Mouse (Mus musculus) ES-Bruce4 (cell line): ENCODE measurements around the gene Tenm3. TPM values are rescaled to one million over a fixed set of nuclear protein-coding genes. Genes with fewer than 3 reads are reported as not detected.

Source experiments
- H3K27ac ChIP-seq: 2 replicates; pipeline ENCODE4 v1.5.1; 2012; ENCODE audit warnings: low read length, inconsistent platforms; ENCODE audit not compliant: insufficient read depth
- H3K27me3 ChIP-seq: 2 replicates; pipeline ENCODE4 v1.6.1; 2012; ENCODE audit warnings: mild to moderate bottlenecking, low read length, inconsistent platforms; ENCODE audit not compliant: control insufficient read depth, poor library complexity, insufficient read depth, severe bottlenecking
- H3K36me3 ChIP-seq: 2 replicates; pipeline ENCODE4 v1.6.1; 2012; ENCODE audit warnings: inconsistent platforms, mild to moderate bottlenecking, low read length, moderate library complexity; ENCODE audit not compliant: control insufficient read depth, poor library complexity, insufficient read depth, severe bottlenecking
- H3K4me1 ChIP-seq: one replicate; pipeline ENCODE4 v1.8.1; 2011; ENCODE audit warnings: low read length; ENCODE audit not compliant: control insufficient read depth, insufficient read depth
- H3K4me3 ChIP-seq: 2 replicates; pipeline ENCODE4 v1.5.1; 2011; ENCODE audit warnings: low read depth, mild to moderate bottlenecking, low read length
- H3K9ac ChIP-seq: 2 replicates; pipeline ENCODE4 v1.6.1; 2012; ENCODE audit warnings: low read depth, mild to moderate bottlenecking, inconsistent platforms; ENCODE audit not compliant: poor library complexity, severe bottlenecking
- H3K9me3 ChIP-seq: replicated peaks from 2 replicates; pipeline ENCODE4 v1.6.1; 2012; ENCODE audit warnings: mild to moderate bottlenecking, low read length, inconsistent platforms; ENCODE audit not compliant: control insufficient read depth, poor library complexity, insufficient read depth, severe bottlenecking
- CTCF ChIP-seq: IDR thresholded peaks from one replicate; pipeline ENCODE4 v1.8.1; 2011; ENCODE audit warnings: low read depth, low read length
- EP300 ChIP-seq: IDR thresholded peaks from 2 replicates; pipeline ENCODE4 v1.6.1; 2011; ENCODE audit warnings: low read depth, low read length; ENCODE audit not compliant: insufficient read depth
- POLR2A ChIP-seq: IDR thresholded peaks from one replicate; pipeline ENCODE4 v1.8.1; 2011; ENCODE audit warnings: low read length; ENCODE audit not compliant: insufficient read depth
- polyA plus RNA-seq: library from polyadenylated mRNA; stranded (reverse); fragments of >200 nt; gene quantifications from 2 replicates; pipeline ENCODE4 v1.2.4, GENCODE M21; 2011; ENCODE audit warnings: low read depth; ENCODE audit not compliant: missing spikeins, insufficient read depth, insufficient read length

The Tenm3 gene
- polyA plus RNA-seq, 1 experiment: 19.2 TPM

DNA sequence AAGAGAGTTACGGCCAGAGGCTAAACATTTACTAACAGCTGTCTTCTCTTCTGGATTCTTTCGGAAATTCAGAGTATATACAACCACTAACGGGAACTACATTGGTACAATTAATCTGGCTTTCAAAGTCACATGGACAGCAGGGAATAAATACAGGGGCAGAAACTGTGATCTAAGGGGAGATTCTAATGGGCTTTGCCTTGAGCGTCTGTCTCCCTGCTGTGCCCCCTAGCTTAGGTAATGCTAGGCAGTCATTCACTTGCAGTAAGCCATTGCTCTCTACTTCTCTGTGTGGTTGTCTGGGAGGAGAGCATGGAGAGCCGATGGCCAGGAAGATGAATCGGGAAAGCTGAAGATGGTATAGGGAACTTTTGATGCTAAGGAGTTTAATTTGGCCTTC is 264.0 kb downstream of the Tenm3 start:
- Histone ChIP-seq H3K4me3 (no peak overlapping the region), H3K27me3 (no peaks in the 10 kb centered on the region; the same call in 1 of the 2 replicates), H3K36me3 (no peaks in the 10 kb centered on the region), H3K9me3 (no peaks in the 10 kb centered on the region), H3K27ac (no peak overlapping the region; the same call in 1 of the 2 replicates), H3K4me1 (peaks cover 2% of the 10 kb centered on the region), H3K9ac (no peak overlapping the region)
- TF ChIP-seq CTCF: no peak
- no peak for TF ChIP-seq POLR2A
- no peak for TF ChIP-seq EP300

DNA sequence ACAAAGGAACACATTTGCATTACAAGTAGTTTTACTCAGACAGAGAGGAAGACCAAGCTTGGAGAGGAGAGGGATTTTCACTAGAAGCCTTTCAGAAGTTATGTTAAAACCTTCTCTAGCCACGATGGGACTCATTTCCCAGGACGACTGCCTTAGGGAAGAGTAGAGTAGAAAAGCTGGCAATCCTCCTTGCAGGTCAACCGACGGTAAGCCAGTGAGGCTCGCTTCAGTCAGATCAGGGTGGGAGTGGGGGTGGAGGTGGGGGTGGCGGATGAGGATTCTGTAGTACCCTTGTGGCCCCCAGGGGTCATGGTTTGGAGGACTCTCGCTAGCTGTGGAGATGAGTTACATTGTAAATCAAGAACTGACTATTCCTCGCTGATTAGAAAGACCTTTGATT is 264.6 kb downstream of the Tenm3 start:
- Histone ChIP-seq H3K9me3 (no peaks in the 10 kb centered on the region), H3K27me3 (no peaks in the 10 kb centered on the region; the same call in 1 of the 2 replicates), H3K4me1 (peaks cover 2% of the 10 kb centered on the region), H3K36me3 (no peaks in the 10 kb centered on the region), H3K4me3 (no peak overlapping the region), H3K27ac (no peak overlapping the region), H3K9ac (no peak overlapping the region)
- TF ChIP-seq CTCF (no peak), POLR2A (no peak), EP300 (no peak)

DNA sequence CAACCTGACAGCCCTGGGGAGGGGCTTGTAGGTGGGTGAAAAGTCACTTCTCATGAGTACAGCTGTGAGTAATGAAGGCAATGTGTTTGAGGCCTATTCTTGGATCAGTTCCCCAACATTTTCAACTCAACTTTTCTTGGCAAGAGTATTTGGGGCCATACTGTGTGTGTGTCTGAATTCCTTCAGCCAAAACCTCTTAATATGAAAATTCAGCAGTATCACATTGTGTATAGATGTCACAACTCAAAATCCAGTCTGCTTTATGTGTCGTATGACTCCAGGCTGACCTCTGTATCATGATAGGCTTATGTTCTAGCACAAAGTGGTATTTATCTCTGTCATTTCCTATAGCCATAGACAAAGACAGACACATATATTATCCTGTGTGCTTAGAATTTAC is 270.8 kb downstream of the Tenm3 start:
- TF ChIP-seq POLR2A (no peak), EP300 (no peak), CTCF (no peak)

DNA sequence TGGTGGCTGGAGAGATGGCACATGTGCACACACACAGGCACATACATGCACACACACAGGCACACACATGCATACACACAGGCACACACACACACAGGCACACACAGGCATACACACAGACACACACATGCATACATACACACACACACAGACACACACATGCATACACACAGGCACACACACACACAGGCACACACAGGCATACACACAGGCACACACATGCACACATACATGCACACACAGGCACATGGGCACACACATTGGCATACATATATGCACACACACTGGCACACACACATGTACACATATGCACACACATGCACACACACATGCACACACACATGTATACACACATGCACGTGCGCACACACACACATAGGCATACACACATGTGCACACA is 271.4 kb downstream of the Tenm3 start:
- no peaks in the 10 kb centered on the region for H3K4me1 ChIP-seq
- H3K27ac ChIP-seq: no peak overlapping the region
- no peak overlapping the region for H3K4me3 ChIP-seq

More for the DNA sequence above, 270.8 kb downstream of the Tenm3 start:
- H3K27ac ChIP-seq: no peak overlapping the region
- no peaks in the 10 kb centered on the region for H3K9me3 ChIP-seq
- H3K4me1 ChIP-seq: no peaks in the 10 kb centered on the region
- H3K36me3 ChIP-seq: no peaks in the 10 kb centered on the region
- H3K9ac ChIP-seq: no peak overlapping the region
- H3K27me3 ChIP-seq: no peaks in the 10 kb centered on the region
- no peak overlapping the region for H3K4me3 ChIP-seq

DNA sequence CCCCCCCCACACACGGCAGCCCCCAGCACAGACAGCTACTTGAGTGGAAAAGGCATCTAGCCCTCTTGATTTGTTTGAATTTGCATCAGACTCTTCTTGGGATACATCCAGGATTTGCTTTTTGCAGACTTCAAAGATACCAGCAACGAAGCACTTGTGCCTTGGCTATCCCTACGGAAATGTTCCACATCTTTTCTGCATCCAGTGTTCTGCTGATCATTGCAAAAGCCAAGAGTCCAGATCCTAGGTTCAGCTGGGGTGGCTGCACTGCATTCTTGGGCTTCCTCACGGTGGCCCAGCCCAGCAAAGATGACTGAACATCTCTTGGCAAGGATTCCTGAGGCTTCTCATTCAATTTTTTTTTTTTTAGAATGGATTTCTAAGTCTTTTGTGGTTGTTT is 275.1 kb downstream of the Tenm3 start:
- Histone ChIP-seq H3K9me3 (no peaks in the 10 kb centered on the region), H3K9ac (no peak overlapping the region), H3K4me1 (no peaks in the 10 kb centered on the region), H3K27ac (no peak overlapping the region), H3K36me3 (no peaks in the 10 kb centered on the region), H3K27me3 (no peaks in the 10 kb centered on the region), H3K4me3 (no peak overlapping the region)
- TF ChIP-seq POLR2A: no peak
- TF ChIP-seq CTCF: no peak
- TF ChIP-seq EP300: no peak

More for the DNA sequence above, 271.4 kb downstream of the Tenm3 start:
- Histone ChIP-seq H3K9ac (no peak overlapping the region), H3K27me3 (no peaks in the 10 kb centered on the region), H3K9me3 (no peaks in the 10 kb centered on the region), H3K36me3 (no peaks in the 10 kb centered on the region)
- TF ChIP-seq CTCF (no peak), EP300 (no peak), POLR2A (no peak)

DNA sequence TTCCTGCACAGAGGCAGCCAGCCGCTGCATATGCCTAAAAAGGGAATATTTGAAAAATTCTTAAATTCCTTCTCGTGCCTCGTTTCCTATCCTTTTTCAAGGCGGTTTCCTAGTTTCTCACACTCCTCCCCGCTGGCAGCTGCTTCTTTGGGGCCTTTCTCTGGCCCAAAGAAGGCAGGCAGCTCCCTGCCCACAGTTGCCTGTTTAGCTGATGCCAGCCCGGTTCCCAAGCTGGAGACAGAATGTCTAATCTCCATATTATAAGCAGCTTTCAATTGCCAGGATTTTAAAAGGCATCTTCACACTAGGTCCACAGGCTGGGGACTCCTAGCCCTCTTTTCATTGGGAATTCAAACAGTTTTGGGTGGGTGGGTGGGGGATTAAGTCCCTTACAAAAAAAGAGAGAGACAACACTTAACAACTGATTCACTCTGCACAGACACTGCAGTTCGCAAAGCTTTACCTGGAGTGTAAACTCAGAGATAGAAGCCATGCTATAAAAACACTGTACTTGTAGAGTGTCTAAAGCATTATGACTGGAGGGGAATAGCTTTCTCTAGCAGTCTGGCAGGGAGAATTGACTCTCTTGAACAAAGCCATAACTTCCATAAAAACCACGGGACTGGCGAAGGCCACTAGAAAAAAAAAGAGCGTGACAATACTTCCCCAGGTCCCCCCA is 275.7 kb downstream of the Tenm3 start:
- H3K27ac ChIP-seq: no peak overlapping the region
- H3K4me3 ChIP-seq: no peak overlapping the region
- H3K9ac ChIP-seq: no peak overlapping the region
- H3K4me1 ChIP-seq: no peaks in the 10 kb centered on the region
- H3K9me3 ChIP-seq: no peaks in the 10 kb centered on the region
- no peaks in the 10 kb centered on the region for H3K36me3 ChIP-seq
- TF ChIP-seq POLR2A (no peak), CTCF (no peak), EP300 (no peak)
- no peaks in the 10 kb centered on the region for H3K27me3 ChIP-seq
